Mouse (Mus musculus): ENCODE results near the gene Kdf1. TPM values are rescaled to one million over a fixed set of nuclear protein-coding genes. Genes with fewer than 3 reads are reported as not detected.

Gene Kdf1
- total RNA-seq (2021) = under 1 TPM in 1 of 2 experiments, not detected in 1; 0.47 TPM

DNA sequence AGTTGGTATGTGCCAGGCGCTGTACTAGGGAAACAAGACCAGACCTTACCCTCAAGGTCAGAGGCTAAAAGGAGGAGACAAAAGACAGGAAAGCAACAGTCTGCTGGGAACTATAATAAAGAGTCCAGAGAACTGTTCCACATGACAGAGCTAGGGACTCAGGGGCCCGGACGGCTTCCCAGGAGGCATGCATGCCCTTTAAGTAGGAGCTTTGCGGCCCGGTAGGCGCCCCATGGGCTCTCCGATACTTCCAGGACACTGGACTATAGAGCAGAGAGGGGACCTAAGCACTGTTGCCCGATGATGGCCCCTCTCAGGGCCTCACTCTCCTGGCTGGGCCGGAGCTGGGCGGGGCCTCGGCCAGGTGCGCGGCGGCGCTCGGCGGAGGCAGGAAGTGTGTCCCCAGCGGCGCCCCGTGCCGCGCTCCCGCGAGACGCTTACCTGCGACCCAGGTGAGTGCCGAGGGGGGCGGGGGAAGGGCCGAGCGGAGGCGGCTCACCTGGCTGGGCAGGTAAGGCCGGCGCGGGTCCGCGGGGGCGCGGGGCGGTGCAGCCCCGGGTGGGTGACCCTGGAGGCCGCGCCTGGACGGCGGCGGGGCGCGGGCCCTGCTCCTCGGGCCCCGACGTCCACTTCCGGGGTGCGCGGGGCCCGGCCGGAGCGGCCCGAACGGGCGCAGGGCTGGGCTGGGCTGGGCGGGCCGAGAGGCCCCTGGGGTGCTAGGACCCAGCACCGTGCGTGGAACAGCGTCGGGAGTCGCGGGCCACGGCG is at the start of gene Kdf1:
Gene Kdf1 (plus strand): TSS at position 363 of the 768 bp plus-strand sequence.
- no peak for DNase-seq (ENCODE audit: extremely low spot score in 1 of 2, low spot score in 2 of 2)
- intact Hi-C loops (cut with DNase I) = no loop called here

DNA sequence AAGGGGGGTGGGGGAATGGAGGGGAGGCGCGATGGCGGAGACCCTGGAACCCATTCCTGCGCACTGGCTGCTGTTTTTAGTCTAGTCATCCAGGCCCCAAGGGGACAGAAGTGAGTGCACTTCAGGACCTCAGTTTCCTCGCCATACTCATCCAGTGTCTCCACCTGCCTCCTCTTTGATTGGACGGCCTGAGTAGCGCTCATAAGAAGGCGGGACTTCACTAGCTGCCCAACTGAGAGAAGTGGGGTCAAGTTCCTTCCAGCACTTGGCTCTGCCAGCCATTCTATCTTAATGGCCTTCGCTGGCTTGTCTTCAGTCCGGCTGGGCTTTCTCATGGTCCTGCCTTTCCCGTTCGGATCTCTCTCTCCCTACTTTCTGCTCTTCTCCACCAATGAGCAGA is 49.6 kb upstream of the Kdf1 start:
- no peak for DNase-seq (ENCODE audit: extremely low spot score in 1 of 2, low spot score in 2 of 2)
- intact Hi-C loops (cut with DNase I) = no loop called here

DNA sequence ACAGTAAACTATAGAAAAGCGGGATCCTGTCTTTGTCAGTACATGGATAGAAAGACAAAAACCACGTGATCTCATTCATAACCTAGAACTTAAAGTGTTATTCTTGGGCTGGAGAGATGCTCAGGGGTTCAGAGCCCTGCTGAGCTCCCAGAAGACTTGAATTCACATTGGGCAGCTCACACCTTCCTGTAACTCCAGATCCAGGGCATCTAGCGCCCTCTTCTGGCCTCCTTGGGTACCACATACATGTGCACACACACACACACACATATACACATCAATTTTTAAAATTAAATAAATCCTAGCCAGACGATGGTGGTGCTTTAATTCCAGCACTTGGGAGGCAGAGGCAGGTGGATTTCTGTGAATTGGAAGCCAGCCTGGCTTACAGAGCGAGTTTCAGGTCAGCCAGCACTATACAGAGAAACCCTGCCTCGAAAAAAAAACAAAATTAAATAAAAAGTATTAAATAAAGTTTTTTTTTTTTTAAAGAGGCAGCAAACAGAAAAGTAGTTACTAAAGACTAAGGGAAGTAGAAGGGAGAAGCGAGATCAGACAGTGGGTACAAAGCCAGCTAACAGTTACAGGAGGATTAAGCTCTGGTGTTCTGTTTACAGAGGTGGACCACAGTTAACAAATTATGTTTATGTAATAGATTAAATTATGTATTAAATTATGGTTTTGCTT is 47.5 kb upstream of the Kdf1 start:
- DNase-seq (ENCODE audit: extremely low spot score in 1 of 2, low spot score in 2 of 2) = no peak
- intact Hi-C loops (cut with DNase I) = no loop called here

DNA sequence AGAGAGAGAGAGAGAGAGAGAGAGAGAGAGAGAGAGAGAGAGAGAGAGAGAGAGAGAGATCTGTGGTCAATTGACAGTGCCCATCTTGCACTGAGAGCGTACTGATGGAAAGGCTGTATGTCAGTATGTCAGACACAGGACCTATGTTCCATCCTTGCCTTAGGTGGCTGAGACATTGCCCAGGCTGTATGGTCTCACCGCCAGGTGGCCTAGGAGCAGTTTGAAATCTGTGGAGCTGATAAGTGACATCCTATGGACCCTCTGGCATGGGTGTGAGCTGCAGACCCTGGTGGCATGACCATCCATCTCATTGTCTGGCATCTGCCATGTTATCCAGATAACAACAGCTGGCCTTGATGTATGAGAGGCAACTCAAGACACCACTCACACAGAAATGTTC is 44.9 kb upstream of the Kdf1 start:
- DNase-seq (ENCODE audit: extremely low spot score in 1 of 2, low spot score in 2 of 2) = no peak
- intact Hi-C loops (cut with DNase I) = no loop called here

DNA sequence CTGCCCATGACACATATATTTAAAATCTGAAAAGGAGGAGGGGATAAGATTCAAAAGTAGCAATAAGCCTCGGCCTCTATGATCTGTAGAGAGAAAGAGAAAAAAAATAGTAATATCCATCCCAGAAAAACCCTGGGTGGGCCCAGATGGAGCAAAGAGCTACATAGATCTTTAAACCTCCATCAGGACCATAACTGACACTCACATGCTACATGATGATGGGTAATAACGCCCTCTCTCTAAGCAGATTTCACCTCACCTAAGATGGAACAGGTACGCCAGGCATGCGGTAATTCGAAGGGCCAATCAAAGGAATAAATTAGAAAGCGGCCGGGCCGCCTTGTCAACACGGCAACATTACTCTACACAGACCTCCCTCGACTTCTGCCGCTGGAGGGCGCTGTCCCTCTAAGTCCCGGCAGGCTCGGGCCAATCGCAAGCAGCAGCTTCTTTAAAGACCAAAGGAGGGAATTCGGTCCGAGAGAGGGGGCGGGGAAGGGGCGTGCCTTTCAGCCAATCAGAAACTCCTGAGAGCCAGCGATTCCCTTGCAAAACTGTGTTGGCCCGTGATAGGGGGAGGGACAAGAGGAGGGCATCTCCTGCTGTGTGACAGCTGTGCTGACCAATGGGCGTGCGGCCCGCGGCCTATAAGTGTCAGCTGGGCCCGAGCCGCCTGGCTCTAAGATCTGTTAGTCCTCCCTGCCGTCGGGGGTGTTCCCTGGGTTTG is 39.1 kb upstream of the Kdf1 start, which contains the start of gene Tent5b:
Gene Tent5b (plus strand): TSS at position 675 of the 727 bp plus-strand sequence.
- peak; percentile 96 to 99 for DNase-seq (ENCODE audit: extremely low spot score in 1 of 2, low spot score in 2 of 2)
- intact Hi-C loops (cut with DNase I) = no loop called here

DNA sequence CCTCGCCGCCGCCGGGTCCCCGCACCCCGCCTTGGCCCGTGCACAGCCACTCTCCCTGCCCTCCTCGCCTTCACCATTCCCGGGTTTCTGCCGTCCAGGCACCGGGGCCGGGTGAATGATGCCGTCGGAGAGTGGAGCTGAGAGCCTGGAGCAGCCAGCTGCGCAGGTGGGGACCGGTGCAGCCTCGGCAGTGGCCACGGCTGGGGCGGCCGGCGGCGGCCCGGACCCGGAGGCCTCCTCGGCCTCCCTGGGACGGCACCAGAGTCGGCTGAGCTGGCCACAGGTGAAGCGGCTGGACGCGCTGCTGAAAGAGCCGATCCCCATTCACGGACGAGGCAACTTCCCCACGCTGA is 38.6 kb upstream of the Kdf1 start:
- no peak for DNase-seq (ENCODE audit: extremely low spot score in 1 of 2, low spot score in 2 of 2)
- intact Hi-C loops (cut with DNase I) = no loop called here

DNA sequence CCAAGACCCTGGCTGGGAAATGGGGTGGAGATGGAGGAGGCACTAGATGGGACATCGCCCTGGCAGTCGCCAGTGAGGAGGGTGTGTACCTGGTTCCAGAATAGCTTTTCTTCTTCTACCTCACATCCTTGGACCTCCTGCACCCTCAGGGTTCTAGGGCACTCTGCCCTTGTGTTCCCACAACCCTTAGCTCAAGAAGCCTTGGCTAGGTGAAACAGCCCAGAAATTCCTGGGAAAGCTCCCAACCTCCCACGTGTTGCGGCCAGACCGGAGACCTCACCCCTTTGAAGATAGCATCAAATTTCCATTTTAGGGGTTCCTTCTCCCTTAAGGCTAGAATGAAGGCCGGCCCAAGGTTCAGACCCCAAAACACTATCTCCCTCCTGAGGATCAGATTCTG is 38.0 kb upstream of the Kdf1 start:
- DNase-seq (ENCODE audit: extremely low spot score in 1 of 2, low spot score in 2 of 2) = no peak
- intact Hi-C loops (cut with DNase I) = no loop called here

DNA sequence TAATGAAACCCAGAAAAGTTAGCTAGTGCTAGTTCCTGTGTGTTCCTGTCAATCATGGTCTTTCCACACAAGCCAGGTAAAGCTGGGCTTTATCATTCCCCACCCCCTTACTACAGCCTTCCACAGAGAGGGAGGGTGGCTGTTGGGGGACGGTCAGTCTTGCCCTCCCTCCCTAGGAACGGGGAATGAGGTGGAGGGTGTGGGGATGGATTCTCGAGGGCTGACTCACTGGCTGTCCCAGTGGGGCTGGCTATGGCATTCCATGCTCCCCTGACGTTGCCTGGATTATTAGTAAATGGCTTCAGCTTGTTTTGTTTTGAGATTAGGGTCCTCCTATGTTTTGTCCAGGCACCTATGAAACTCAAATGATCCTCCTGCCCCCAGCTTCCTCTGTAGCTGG is 37.3 kb upstream of the Kdf1 start:
- DNase-seq (ENCODE audit: extremely low spot score in 1 of 2, low spot score in 2 of 2) = no peak

DNA sequence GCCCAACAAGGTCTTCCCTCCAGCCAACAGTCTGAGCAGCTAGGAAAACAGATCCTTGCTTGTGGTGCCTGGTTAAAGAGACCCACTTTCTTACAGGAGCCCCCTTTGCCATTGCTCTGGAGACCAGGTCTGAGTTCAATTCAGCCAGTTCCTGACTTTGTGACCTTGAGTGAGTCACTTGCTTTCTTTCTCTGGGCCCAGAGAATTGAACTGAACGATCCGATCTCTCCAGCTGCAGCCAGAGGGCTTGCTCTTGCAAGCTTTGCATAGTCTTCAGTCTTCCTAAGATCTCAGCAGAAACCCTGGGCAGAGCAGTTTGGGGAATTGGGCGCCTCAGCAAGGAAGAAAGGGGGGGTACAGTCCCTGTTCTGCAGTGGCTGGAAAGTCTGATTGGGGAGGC is 36.3 kb upstream of the Kdf1 start:
- intact Hi-C loops (cut with DNase I) = no loop called here
- no peak for DNase-seq (ENCODE audit: extremely low spot score in 1 of 2, low spot score in 2 of 2)

More for the DNA sequence above, 37.3 kb upstream of the Kdf1 start:
- intact Hi-C loops (cut with DNase I) = no loop called here

DNA sequence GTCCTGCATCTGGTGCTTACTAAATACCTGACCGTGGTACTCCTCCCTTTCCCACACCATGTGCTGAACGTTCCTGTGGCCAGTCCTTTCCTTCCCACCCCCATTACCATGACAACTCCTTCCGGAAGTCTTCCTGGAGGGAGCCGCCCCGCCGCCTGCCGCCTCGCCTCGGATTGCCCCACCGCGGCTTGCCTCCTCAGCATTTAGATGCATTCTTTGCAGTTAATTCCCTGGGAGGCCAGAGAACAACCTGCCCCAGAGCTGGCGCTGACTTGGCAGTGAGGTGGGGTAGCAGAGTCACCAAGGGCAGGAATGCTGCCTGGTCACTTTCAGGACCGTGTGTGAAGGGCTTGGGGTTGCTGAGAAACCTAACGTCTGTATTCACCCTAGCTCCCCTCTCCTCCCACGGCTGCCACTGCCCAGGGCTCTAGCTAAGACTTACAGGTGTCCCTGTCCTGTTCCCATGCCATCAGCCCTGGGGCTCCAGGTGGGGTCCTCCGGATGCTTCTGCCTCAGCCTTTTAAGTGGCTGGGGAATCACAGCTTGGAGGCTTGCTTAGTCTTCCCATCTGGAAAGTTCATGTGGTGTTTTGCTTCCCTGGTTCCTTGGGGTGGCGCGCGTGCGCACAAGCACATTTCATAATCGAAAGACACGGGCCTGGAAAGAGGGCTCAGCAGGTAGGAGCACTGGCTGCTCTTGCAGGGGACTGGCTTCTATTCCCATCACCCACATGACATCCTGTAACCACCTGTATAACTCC is 34.3 kb upstream of the Kdf1 start:
- intact Hi-C loops (cut with DNase I) = no loop called here
- peak in 1 of 2 experiments; percentile 66 for DNase-seq (ENCODE audit: extremely low spot score in 1 of 2, low spot score in 2 of 2)

DNA sequence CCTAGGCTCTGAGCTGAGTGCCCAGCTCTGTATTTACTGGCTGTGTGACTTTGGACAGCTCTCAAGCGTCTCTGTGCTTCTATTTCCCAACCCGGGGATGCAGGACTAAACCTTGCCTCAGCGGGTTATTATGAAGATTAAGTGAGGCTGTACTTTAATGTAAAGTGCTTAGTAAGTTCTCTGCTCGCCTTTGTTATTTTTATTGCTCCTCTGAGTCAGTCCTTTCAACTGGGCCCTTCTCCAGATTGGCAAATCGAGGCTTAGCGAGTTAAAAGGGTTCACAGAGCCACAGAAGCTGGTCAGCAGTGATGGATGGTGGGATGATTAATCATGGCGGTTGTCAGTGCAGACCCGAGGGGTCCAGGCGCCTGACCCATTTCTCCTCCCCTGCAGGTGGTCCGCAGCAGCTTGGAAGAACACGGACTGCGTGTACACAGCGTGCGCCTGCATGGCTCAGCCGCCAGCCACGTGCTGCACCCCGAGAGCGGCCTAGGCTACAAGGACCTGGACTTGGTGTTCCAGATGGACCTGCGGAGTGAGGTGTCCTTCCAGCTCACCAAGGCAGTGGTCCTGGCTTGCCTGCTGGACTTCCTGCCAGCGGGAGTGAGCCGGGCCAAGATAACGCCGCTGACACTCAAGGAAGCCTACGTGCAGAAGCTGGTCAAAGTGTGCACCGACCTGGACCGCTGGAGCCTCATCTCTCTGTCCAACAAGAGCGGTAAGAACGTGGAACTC is 32.9 kb upstream of the Kdf1 start:
- DNase-seq (ENCODE audit: extremely low spot score in 1 of 2, low spot score in 2 of 2) = no peak
- intact Hi-C loops (cut with DNase I) = no loop called here

DNA sequence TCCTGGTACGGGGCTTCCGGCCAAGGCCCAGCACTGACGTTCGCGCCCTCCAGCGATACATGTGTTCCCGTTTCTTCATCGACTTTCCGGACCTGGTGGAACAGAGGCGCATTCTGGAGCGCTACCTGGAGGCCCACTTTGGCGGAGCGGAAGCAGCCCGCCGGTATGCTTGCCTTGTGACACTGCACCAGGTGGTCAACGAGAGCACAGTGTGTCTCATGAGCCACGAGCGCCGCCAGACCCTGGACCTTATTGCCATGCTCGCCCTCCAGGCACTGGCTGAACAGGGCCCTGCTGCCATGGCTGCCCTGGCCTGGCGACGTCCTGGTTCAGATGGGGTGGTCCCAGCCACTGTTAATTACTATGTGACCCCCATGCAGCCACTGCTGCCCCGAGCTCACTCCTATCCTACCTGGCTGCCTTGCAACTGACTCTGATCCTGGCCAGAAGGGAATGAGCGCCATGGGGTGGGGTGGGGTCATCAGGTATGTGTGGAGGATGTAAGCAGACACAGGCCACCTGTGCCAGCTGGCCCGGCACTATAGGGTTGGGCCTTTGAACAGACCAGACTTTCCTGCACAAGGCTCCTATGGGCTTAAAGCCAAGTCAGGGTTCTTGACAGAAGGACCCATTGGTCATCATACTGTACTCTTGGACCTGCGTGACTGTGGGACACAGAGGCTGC is 31.9 kb upstream of the Kdf1 start:
- DNase-seq (ENCODE audit: extremely low spot score in 1 of 2, low spot score in 2 of 2) = no peak
- intact Hi-C loops (cut with DNase I) = no loop called here

DNA sequence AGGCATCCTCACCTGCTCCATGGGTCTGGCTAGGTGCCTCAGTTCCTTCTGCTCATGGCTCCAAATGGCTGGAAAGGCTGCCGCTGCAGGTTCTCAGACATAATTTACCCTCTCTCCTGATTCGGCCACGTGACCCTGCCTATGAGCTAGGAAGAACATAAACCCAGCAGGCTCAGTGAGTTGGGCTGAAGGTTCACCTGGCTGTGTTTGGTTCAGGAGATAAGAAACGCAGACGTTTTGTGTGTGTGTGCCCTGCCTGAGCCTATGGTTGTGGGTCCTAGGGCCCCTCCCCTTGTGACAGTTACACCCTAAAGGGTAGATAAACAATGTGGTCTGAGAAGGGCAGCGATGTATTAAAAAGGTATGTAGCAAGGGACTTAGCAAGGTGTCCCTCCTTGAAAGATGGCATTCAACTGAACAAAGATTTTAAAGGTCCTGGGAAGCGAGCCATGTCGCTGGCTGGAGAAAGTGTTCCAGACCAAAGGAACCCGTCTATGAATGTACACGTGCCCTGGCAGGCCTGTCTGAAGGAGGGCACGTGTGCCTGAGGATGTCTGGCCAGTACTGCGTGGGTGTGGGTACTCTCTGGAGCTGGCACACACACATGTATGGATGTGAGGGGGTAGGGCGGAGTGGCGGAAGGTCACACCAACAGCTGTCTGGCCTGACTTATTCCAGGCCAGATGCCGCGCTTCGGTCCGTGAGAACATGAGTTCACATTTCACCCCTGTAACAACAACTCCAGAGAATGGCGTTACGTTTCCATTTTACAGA is 30.0 kb upstream of the Kdf1 start:
- intact Hi-C loops (cut with DNase I) = no loop called here
- DNase-seq (ENCODE audit: extremely low spot score in 1 of 2, low spot score in 2 of 2) = no peak

DNA sequence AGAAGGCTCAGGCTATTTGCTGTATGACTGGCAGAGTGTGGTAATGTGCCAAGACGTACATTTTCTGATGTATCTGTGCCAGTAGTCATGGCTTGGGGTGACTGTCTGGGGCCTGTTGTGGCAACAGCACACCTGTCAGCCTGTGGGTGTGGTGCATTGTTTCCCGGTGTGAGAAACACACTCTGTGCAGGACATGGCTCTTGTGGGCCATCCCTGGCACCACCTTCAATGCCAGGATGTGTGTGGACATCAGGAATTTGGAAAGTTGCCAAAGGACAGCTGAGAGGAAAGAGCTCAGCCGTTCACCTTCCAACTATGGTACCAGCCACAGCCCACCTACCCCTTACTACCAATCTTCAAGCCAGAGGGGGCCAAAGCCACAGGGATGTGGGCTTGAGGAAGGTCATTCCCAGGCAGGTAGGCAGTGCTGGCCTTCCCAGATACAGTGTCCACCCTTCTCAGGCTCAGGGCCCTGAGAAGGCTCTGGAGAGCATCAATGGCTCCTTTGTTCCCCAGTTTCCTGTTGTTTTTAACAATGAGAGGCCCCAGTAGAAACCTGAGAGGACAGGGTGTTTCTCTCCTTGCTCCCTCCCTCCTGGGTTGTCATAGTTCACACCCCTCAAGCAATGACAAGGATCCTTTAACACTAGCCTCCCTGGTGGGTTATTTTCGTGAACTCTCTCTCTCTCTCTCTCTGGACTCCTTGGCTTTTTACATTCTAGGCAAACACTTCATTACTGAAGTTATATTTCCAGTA is 29.1 kb upstream of the Kdf1 start:
- intact Hi-C loops (cut with DNase I) = no loop called here

DNA sequence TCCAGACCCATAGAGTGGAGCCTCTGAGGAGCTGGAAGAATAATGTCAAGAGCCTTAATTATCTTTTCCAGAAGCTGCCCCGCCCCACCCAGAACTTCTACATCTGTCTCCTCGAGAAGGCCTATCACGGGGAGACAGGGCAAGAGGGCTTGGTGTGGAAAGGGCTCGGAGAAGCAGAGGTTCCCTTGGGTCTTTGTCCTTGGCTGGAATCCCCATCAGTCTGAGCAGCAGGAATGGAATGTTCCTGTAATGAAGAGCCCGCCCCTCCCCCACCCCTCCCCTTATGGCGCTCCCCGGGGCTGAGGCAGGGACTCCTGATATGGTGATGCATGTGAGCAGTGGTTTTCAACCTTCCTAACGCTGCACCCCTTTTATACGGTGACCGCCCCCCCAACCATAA is 27.0 kb upstream of the Kdf1 start:
- DNase-seq (ENCODE audit: extremely low spot score in 1 of 2, low spot score in 2 of 2) = no peak
- intact Hi-C loops (cut with DNase I) = no loop called here

More for the DNA sequence above, 29.1 kb upstream of the Kdf1 start:
- no peak for DNase-seq (ENCODE audit: extremely low spot score in 1 of 2, low spot score in 2 of 2)

DNA sequence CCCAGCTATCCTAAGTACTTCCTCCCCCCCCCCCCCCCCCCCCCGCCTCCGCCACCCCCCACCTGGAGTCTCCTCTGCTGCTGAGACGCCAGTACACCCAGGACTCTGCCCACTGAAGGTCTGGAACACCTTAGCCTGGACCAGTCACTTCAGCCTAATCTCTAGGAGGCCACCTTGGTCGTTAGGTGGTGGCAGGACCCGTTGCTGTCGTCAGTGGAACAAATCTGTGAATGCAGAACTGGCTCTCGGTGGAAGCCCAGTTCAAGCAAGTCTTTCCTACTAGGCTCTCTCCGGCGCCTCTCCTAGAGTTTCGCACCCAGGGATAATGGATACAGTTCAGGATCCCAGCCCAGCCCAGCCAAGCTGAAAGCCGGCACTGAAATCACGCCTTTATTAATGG is 24.9 kb upstream of the Kdf1 start:
- intact Hi-C loops (cut with DNase I) = no loop called here
- no peak for DNase-seq (ENCODE audit: extremely low spot score in 1 of 2, low spot score in 2 of 2)

DNA sequence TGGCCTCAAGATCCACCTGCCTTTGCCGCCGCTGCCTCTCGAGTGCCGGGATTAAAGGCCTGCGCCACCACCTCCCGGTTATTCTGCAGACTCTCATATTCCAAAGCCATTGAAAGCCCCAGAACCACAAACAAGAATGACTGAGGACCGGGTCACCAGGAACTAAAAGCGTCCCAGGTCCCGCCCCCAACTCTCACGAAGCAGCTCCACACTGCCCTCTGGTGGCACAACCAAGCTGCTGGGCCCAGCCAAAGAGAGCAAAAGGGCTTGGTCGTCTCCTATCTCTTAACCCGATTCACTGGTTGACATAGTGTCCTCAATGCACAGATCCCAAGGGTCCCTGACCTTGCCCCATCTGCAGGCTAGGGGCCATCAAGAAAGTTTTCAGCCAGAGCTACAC is 24.3 kb upstream of the Kdf1 start:
- peak; percentile 63 to 89 for DNase-seq (ENCODE audit: extremely low spot score in 1 of 2, low spot score in 2 of 2)
- intact Hi-C loops (cut with DNase I) = no loop called here

All from left cerebral cortex, postnatal 10 days (tissue).